Mouse (Mus musculus) embryonic facial prominence, embryonic 14.5 days (tissue): ENCODE measurements at regions not wholly inside any gene's neighbourhood (a gene's known extent, or its start where the extent isn't known, plus 50 kb on each side); places are given as distances from the start of the nearest gene placed in this dataset.

Source experiments
- ATAC-seq: fragments of 200-750 bp; cut with Nextera tagmentation; 2 replicates; pipeline ENCODE4 v1.8.0; 2017; ENCODE audit warnings: low read depth, moderate number of reproducible peaks, moderate TSS enrichment
- DNase-seq: peaks from one replicate; pipeline ENCODE4 v3.0.0-alpha.2; 2015; ENCODE audit warnings: low spot score
- H3K27ac ChIP-seq: fragments of 300-500 bp; sonication (generic); replicated peaks from 2 replicates; pipeline ENCODE4 v1.5.1; 2014; ENCODE audit warnings: low read depth, mild to moderate bottlenecking, low read length, moderate library complexity
- H3K27me3 ChIP-seq: fragments of 300-500 bp; sonication (generic); replicated peaks from 2 replicates; pipeline ENCODE4 v1.6.1; 2014; ENCODE audit warnings: low read length; ENCODE audit not compliant: control insufficient read depth, insufficient read depth
- H3K36me3 ChIP-seq: fragments of 300-500 bp; sonication (generic); 2 replicates; pipeline ENCODE4 v1.6.1; 2014; ENCODE audit warnings: low read length, mixed read lengths; ENCODE audit not compliant: control insufficient read depth, insufficient read depth
- H3K4me1 ChIP-seq: fragments of 300-500 bp; sonication (generic); 2 replicates; pipeline ENCODE4 v1.6.1; 2014; ENCODE audit warnings: antibody characterized with exemption, low read length; ENCODE audit not compliant: control insufficient read depth, insufficient read depth
- H3K4me2 ChIP-seq: fragments of 300-500 bp; sonication (generic); 2 replicates; pipeline ENCODE4 v1.6.1; 2014; ENCODE audit warnings: low read depth, mild to moderate bottlenecking, low read length, moderate library complexity, mixed read lengths
- H3K4me3 ChIP-seq: fragments of 300-500 bp; sonication (generic); 2 replicates; pipeline ENCODE4 v1.5.1; 2014; ENCODE audit warnings: low read depth, mild to moderate bottlenecking, low read length
- H3K9ac ChIP-seq: fragments of 300-500 bp; sonication (generic); 2 replicates; pipeline ENCODE4 v1.6.1; 2014; ENCODE audit warnings: low read depth, mild to moderate bottlenecking, low read length, moderate library complexity, mixed read lengths
- H3K9me3 ChIP-seq: fragments of 300-500 bp; sonication (generic); 2 replicates; pipeline ENCODE4 v1.6.1; 2016; ENCODE audit warnings: low read length; ENCODE audit not compliant: control insufficient read depth
- WGBS: fragments of 180-500 bp; shearing (Covaris S2); extraction: QIAGEN DNeasy Blood & Tissue Kit; methylation state at CpG from one replicate; pipeline ENCODE4 v1.1.7; 2014; 5-methylcytosine and 5-hydroxymethylcytosine counted together

DNA sequence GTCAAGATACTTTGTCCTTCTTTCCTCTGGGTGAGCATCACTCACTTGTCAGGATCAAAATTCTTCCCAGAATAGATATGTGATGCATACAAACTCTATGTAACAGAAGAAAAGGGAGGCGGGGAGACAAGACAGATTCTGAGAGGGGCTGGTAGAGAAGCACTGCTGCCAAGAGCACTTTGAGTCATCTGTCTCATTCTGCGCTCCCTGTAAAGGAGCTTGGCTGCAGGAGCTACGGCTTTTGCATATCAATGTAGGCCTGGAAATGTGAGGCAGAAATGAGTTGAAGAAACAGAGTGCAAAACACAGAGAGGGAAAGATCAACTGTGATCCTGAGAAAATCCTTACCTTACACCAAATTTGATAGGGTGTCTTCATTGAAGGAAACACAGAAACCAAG, 162.6 kb upstream of the Syndig1 start:
- Histone ChIP-seq H3K4me1 (no peaks in the 10 kb centered on the region), H3K4me3 (no peak overlapping the region), H3K27ac (no peak overlapping the region), H3K27me3 (no peaks in the 10 kb centered on the region), H3K36me3 (no peaks in the 10 kb centered on the region), H3K9me3 (no peaks in the 10 kb centered on the region), H3K9ac (no peak overlapping the region), H3K4me2 (no peak overlapping the region)
- WGBS, result 77% methylated on average over 3 of the region's 3 CpGs
- ATAC-seq (no peak), DNase-seq (no peak)

DNA sequence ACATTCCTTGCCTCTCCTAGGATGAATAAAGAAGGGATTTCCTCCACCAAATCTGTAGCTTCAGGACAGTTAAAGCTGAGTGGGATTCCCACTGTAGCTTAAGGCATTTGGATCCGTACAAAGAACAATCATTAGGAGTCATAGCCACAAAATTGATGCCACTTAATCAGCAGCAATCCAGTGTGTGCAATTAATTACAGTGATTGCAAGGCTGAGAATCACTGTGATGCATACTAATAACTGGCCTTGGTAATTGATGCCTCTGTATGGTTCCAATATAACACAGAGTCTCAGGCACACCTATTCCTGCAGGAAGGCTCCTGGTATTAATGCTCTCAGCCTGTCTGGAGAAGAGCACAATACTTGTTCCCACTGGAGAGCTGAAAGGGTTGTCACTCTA, 157.1 kb upstream of the Syndig1 start:
- no peaks in the 10 kb centered on the region for H3K9me3 ChIP-seq
- H3K27me3 ChIP-seq, result no peaks in the 10 kb centered on the region
- 57% methylated on average over 1 of the region's 1 CpGs for WGBS
- DNase-seq, result no peak
- ATAC-seq, result no peak
- H3K27ac ChIP-seq, result no peak overlapping the region
- no peak overlapping the region for H3K4me2 ChIP-seq
- H3K9ac ChIP-seq, result no peak overlapping the region
- H3K36me3 ChIP-seq, result no peaks in the 10 kb centered on the region
- no peaks in the 10 kb centered on the region for H3K4me1 ChIP-seq
- no peak overlapping the region for H3K4me3 ChIP-seq

DNA sequence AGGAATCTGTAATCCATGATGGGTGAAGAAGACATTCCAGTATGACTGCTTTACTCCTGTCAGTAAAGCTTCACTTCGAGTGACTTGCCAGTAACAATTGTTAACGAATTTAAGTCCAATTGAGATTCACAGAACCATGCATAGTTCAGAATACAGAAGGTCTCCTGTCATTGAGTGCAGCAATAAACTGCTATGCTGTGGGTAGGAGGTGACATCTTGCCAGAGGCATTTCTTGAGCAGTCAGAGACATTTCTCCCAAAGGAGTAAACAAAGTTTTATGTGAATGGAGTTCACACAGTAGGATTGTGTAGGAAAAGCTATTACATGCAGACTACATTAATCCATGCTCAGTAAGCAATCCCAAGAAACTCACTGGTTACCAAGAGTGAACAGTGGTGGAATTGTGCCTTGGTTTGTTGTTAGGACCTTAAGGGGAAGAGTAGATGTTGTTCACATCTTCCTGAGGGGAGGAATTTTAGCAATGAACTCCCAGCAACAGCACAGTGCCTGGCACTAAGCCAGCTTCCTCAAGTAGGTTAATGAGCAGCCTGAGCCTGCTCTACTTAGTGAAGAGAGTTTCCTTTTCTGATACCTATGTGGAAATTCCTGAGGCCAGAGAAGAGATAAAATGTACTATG, 149.1 kb upstream of the Syndig1 start:
- no peaks in the 10 kb centered on the region for H3K27me3 ChIP-seq
- H3K27ac ChIP-seq, result no peak overlapping the region
- ATAC-seq (no peak), DNase-seq (peak; percentile 42)
- no peaks in the 10 kb centered on the region for H3K4me1 ChIP-seq
- WGBS, result 52% methylated on average over 2 of the region's 2 CpGs
- H3K4me3 ChIP-seq, result no peak overlapping the region
- H3K4me2 ChIP-seq, result no peak overlapping the region
- H3K9ac ChIP-seq, result no peak overlapping the region
- H3K36me3 ChIP-seq, result no peaks in the 10 kb centered on the region
- no peaks in the 10 kb centered on the region for H3K9me3 ChIP-seq

DNA sequence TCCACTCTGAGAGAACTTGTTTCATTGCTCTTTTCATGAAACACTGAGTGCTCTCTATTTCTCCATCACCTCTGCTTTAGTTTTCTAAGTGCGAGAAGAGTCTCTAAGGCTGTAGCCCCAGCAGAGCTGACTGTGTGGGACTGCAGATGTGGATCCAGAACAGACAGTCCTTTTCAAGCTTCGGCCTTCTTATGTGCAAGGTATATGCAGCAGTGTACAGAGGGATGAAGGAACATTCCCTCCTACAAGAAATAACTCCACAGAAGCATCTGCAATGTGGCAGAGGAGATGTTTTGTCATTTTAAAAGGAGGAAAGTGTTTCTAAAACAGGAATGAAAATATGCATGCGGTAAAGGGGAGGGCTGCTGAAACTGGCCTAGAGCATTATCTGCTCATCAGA, 106.7 kb upstream of the Syndig1 start:
- Histone ChIP-seq H3K36me3 (no peaks in the 10 kb centered on the region), H3K27ac (no peak overlapping the region), H3K4me2 (no peak overlapping the region), H3K9me3 (no peaks in the 10 kb centered on the region), H3K4me3 (no peak overlapping the region), H3K4me1 (no peaks in the 10 kb centered on the region), H3K27me3 (no peaks in the 10 kb centered on the region), H3K9ac (no peak overlapping the region)
- ATAC-seq, result no peak
- no peak for DNase-seq
- 77% methylated on average over 3 of the region's 3 CpGs for WGBS

DNA sequence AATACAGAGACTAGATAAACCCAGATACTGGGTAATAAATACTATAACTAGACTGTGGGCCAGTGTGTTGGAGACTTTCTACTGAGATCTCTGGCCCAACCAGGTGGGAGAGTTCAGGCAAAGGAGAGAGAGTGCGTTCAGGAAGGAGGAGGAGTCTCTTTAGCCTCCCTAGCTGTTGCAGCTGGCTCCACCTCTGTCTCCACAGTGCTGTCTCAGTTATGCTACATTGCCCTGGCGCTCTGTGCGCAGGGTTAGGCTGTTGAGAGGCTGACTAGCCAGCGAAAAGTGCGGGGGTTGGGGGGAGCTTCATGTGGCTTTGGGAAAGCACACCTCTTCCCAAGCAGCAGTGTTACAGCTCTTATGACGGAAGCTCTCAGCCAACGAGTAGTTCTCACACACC, 104.7 kb upstream of the Syndig1 start:
- Histone ChIP-seq H3K9ac (no peak overlapping the region), H3K27ac (no peak overlapping the region), H3K9me3 (no peaks in the 10 kb centered on the region), H3K4me3 (no peak overlapping the region), H3K36me3 (no peaks in the 10 kb centered on the region), H3K4me2 (no peak overlapping the region), H3K4me1 (no peaks in the 10 kb centered on the region), H3K27me3 (no peaks in the 10 kb centered on the region)
- DNase-seq, result no peak
- no peak for ATAC-seq
- 22% methylated on average over 7 of the region's 7 CpGs for WGBS

DNA sequence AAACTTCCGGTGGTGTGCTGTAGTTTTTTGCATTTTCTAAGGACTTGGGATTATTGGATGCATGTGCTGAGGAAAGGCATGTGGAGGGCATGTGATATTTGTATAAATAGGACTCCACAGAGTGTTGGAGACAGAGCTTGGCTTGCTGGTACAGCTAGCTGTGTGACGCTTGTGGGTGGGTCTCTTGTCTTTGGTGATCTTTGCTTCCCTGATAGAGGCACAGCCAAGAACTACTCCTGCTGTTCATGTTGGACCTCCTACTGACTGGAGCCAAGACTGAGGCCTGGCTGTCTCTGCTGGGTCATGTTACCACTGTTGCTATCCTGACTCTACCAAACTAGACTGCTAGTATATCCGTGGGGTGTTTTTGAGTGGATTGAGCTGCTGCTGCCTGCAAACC, 103.1 kb upstream of the Syndig1 start:
- Histone ChIP-seq H3K36me3 (no peaks in the 10 kb centered on the region), H3K9ac (no peak overlapping the region), H3K27me3 (no peaks in the 10 kb centered on the region), H3K4me1 (no peaks in the 10 kb centered on the region), H3K27ac (no peak overlapping the region), H3K9me3 (no peaks in the 10 kb centered on the region), H3K4me2 (no peak overlapping the region), H3K4me3 (no peak overlapping the region)
- 62% methylated on average over 3 of the region's 3 CpGs for WGBS
- DNase-seq (no peak), ATAC-seq (no peak)

DNA sequence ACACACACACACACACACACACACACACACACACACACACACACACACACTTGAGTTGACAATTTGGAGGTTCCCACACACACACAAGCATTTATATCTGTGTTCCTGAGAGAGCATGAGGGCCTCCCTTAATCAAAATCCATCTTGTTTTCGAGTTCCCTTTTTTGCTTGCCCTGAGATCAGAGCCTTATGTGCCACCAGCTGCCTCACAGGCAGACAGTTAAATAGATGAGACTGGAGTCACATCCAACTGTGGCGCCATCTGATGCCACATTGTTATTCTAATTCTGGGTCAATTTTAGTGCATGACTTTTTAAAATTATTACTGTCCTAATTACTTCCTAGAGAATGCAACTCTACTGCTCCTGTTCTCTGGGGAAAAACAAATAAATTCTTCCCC, 91.2 kb upstream of the Syndig1 start:
- H3K36me3 ChIP-seq, result no peaks in the 10 kb centered on the region
- WGBS, result 65% methylated on average over 2 of the region's 2 CpGs
- H3K27me3 ChIP-seq, result no peaks in the 10 kb centered on the region
- H3K4me1 ChIP-seq, result no peaks in the 10 kb centered on the region
- no peak overlapping the region for H3K4me3 ChIP-seq
- H3K9me3 ChIP-seq, result no peaks in the 10 kb centered on the region
- no peak overlapping the region for H3K9ac ChIP-seq
- ATAC-seq, result no peak
- H3K27ac ChIP-seq, result no peak overlapping the region
- H3K4me2 ChIP-seq, result no peak overlapping the region
- no peak for DNase-seq

DNA sequence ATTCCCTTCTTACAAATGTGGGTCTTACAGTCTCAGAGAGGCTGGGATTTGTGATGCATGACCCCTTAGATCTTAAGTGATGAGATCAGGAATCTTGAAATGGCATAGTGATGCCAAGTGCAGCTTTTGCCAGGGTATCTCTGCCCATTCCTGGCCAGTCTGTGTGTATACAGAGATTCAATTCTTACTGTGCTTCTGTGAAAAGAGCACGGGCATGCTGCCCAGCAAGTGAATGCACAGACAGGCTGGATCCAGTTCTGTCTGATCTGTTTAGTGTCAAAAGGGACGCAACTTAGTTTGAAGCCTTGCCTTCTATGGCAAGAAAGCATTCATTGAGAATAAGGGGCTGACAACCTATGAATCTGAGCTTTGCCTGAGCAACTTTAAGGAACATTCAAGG, 89.1 kb upstream of the Syndig1 start:
- 82% methylated on average over 2 of the region's 2 CpGs for WGBS
- H3K4me3 ChIP-seq, result no peak overlapping the region
- no peaks in the 10 kb centered on the region for H3K9me3 ChIP-seq
- no peak overlapping the region for H3K27ac ChIP-seq
- DNase-seq (peak; percentile 20), ATAC-seq (peak; percentile 71; the same call in 1 of the 2 replicates)
- H3K27me3 ChIP-seq, result no peaks in the 10 kb centered on the region
- no peaks in the 10 kb centered on the region for H3K36me3 ChIP-seq
- H3K4me2 ChIP-seq, result no peak overlapping the region
- H3K9ac ChIP-seq, result no peak overlapping the region
- H3K4me1 ChIP-seq, result no peaks in the 10 kb centered on the region

DNA sequence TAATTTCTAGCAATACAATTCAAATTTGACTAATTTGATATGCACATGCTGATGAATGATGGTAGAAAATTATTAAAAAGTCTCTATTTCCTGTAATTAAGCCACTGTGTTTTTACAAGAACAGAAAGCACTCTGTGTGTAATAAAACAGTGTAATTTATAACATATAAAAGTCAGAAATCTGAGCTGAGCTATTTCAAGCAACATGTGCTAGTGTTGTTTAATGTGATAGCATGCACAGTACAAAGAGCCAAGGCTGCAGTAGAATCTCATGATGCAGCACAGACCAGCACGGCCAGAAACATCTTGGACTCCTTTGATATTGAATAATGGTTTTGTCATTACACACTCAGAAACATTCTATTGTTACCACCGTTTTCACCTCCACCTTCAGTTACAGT, 86.3 kb upstream of the Syndig1 start:
- no peaks in the 10 kb centered on the region for H3K9me3 ChIP-seq
- no peak for DNase-seq
- no peaks in the 10 kb centered on the region for H3K4me1 ChIP-seq
- no peak overlapping the region for H3K4me3 ChIP-seq
- no peaks in the 10 kb centered on the region for H3K27me3 ChIP-seq
- H3K9ac ChIP-seq, result no peak overlapping the region
- H3K36me3 ChIP-seq, result no peaks in the 10 kb centered on the region
- WGBS, result 73% methylated on average over 2 of the region's 2 CpGs
- no peak overlapping the region for H3K27ac ChIP-seq
- ATAC-seq, result no peak
- no peak overlapping the region for H3K4me2 ChIP-seq
